ENCODE assay signal across 10 mouse cellular contexts in genomic region chr5:115160655-115161054, GRCm38 (mm10). TPM values are rescaled to one million over a fixed set of nuclear protein-coding genes. Genes with fewer than 3 reads are reported as not detected.
DNase-seq lines count a peak whose midpoint lies in the region; ATAC-seq and TF ChIP-seq lines count a peak whose summit lies in the region.
"Had no signal": no experiment of that assay in that cellular context is flagged by ENCODE, and none has a peak within 500 bp of the region (broad histone marks: within the 10 kb centered on the region; RNA-seq: fewer than 3 reads in every experiment).

No protein-coding gene starts in this region.

- no peak for TF ChIP-seq POLR2A in lung, adult 2 months (IDR thresholded peaks at IDR 0.05; ENCODE audit: borderline replicate concordance, extremely low read depth, low read depth, low read length)

- no peak for TF ChIP-seq CTCF in hindbrain, postnatal 0 days (IDR thresholded peaks at IDR 0.05; ENCODE audit: low read depth)
- no peak for TF ChIP-seq CTCF in lung, adult 2 months (IDR thresholded peaks at IDR 0.05; ENCODE audit: insufficient read depth, low read length)
- no peak for TF ChIP-seq CTCF in G1E (IDR thresholded peaks at IDR 0.05; ENCODE audit: low read depth, low read length)

- peak overlapping the region; percentile 35; the same call in 1 of the 2 replicates for H3K27ac ChIP-seq in hindbrain, embryonic 10.5 days
- no peak overlapping the region for H3K27ac ChIP-seq in hindbrain, postnatal 0 days
- peak overlapping the region; percentile 81; the same call in 1 of the 2 replicates for H3K27ac ChIP-seq in lung, embryonic 16.5 days (ENCODE audit: low read length)
- 0 out of 2 replicates have a peak overlapping the region, but pooled peaks have one; percentile 70 for H3K27ac ChIP-seq in limb, embryonic 12.5 days
- no peak overlapping the region for H3K27ac ChIP-seq in neural tube, embryonic 15.5 days (replicated peaks)

- 81% methylated on average over 6 of the region's 6 CpGs for WGBS in hindbrain, embryonic 10.5 days
- 72% methylated on average over 6 of the region's 6 CpGs for WGBS in hindbrain, postnatal 0 days
- WGBS in lung, embryonic 16.5 days = 57% methylated on average over 6 of the region's 6 CpGs
- 44% methylated on average over 6 of the region's 6 CpGs for WGBS in lung, adult 2 months
- 66% methylated on average over 6 of the region's 6 CpGs for WGBS in limb, embryonic 12.5 days
- WGBS in neural tube, embryonic 15.5 days = 83% methylated on average over 6 of the region's 6 CpGs

- no peak for DNase-seq in hindbrain, embryonic 10.5 days (ENCODE audit: low spot score)
- DNase-seq in hindbrain, postnatal 0 days (ENCODE audit: low spot score) = no peak
- no peak for DNase-seq in lung, adult 2 months
- DNase-seq in G1E (ENCODE audit: low spot score) = no peak
- DNase-seq: kidney, adult 18-20 months had no signal

- H3K4me1 ChIP-seq in hindbrain, embryonic 10.5 days (replicated peaks) = peaks cover 51% of the 10 kb centered on the region
- H3K4me1 ChIP-seq in hindbrain, postnatal 0 days (ENCODE audit: insufficient read depth, low read length) = peaks cover 11% of the 10 kb centered on the region; the same call in 1 of the 2 replicates
- H3K4me1 ChIP-seq in lung, embryonic 16.5 days (replicated peaks; ENCODE audit: control insufficient read depth, insufficient read depth, low read length) = peaks cover 23% of the 10 kb centered on the region
- H3K4me1 ChIP-seq in lung, adult 2 months (ENCODE audit: control insufficient read depth, insufficient read depth, low read length) = peaks cover 6% of the 10 kb centered on the region
- peaks cover 62% of the 10 kb centered on the region for H3K4me1 ChIP-seq in G1E (ENCODE audit: insufficient read depth, low read depth, low read length)
- H3K4me1 ChIP-seq in limb, embryonic 12.5 days (replicated peaks) = peaks cover 35% of the 10 kb centered on the region
- H3K4me1 ChIP-seq in neural tube, embryonic 15.5 days = peaks cover 31% of the 10 kb centered on the region

- H3K9me3 ChIP-seq in hindbrain, embryonic 10.5 days = no peaks in the 10 kb centered on the region
- no peaks in the 10 kb centered on the region for H3K9me3 ChIP-seq in hindbrain, postnatal 0 days (ENCODE audit: low read length)
- H3K9me3 ChIP-seq in lung, embryonic 16.5 days (ENCODE audit: control insufficient read depth, low read length) = no peaks in the 10 kb centered on the region
- no peaks in the 10 kb centered on the region for H3K9me3 ChIP-seq in G1E (replicated peaks)
- no peaks in the 10 kb centered on the region for H3K9me3 ChIP-seq in limb, embryonic 12.5 days
- H3K9me3 ChIP-seq in neural tube, embryonic 15.5 days (replicated peaks) = no peaks in the 10 kb centered on the region

- no peak overlapping the region for H3K9ac ChIP-seq in hindbrain, postnatal 0 days (replicated peaks; ENCODE audit: low read length)
- H3K9ac ChIP-seq in lung, embryonic 16.5 days (ENCODE audit: low read length) = 0 out of 2 replicates have a peak overlapping the region, but pooled peaks have one; percentile 0
- H3K9ac ChIP-seq in limb, embryonic 12.5 days (replicated peaks) = no peak overlapping the region
- H3K9ac ChIP-seq in neural tube, embryonic 15.5 days (replicated peaks) = no peak overlapping the region

- no peaks in the 10 kb centered on the region for H3K36me3 ChIP-seq in hindbrain, embryonic 10.5 days
- H3K36me3 ChIP-seq in hindbrain, postnatal 0 days (ENCODE audit: insufficient read depth, low read length) = no peaks in the 10 kb centered on the region
- no peaks in the 10 kb centered on the region for H3K36me3 ChIP-seq in lung, embryonic 16.5 days (ENCODE audit: control insufficient read depth, insufficient read depth, low read length)
- H3K36me3 ChIP-seq in G1E (replicated peaks) = peaks cover 7% of the 10 kb centered on the region
- no peaks in the 10 kb centered on the region for H3K36me3 ChIP-seq in limb, embryonic 12.5 days
- H3K36me3 ChIP-seq in neural tube, embryonic 15.5 days = no peaks in the 10 kb centered on the region

- no peak for ATAC-seq in hindbrain, postnatal 0 days
- no peak for ATAC-seq in lung, embryonic 16.5 days (ENCODE audit: low read depth)
- ATAC-seq in G1E (ENCODE audit: extremely low read depth, insufficient number of reproducible peaks, low FRiP score, poor library complexity, severe bottlenecking) = no peak
- ATAC-seq in limb, embryonic 12.5 days (ENCODE audit: insufficient number of reproducible peaks, insufficient read depth, low FRiP score, low TSS enrichment, low read depth) = no peak
- no peak for ATAC-seq in neural tube, embryonic 15.5 days (ENCODE audit: low FRiP score)

- H3K27me3 ChIP-seq in hindbrain, embryonic 10.5 days (ENCODE audit: insufficient read depth, poor library complexity, severe bottlenecking) = no peaks in the 10 kb centered on the region
- H3K27me3 ChIP-seq in hindbrain, postnatal 0 days (ENCODE audit: insufficient read depth, low read length) = no peaks in the 10 kb centered on the region
- no peaks in the 10 kb centered on the region for H3K27me3 ChIP-seq in lung, embryonic 16.5 days (ENCODE audit: control insufficient read depth, insufficient read depth, low read depth, low read length)
- no peaks in the 10 kb centered on the region for H3K27me3 ChIP-seq in G1E (ENCODE audit: insufficient read depth, low read length)
- no peaks in the 10 kb centered on the region for H3K27me3 ChIP-seq in limb, embryonic 12.5 days
- H3K27me3 ChIP-seq in neural tube, embryonic 15.5 days (replicated peaks) = no peaks in the 10 kb centered on the region

- no peak overlapping the region for H3K4me3 ChIP-seq in hindbrain, embryonic 10.5 days
- H3K4me3 ChIP-seq in hindbrain, postnatal 0 days (ENCODE audit: low read length) = no peak overlapping the region
- no peak overlapping the region for H3K4me3 ChIP-seq in lung, embryonic 16.5 days (ENCODE audit: low read length)
- no peak overlapping the region for H3K4me3 ChIP-seq in lung, adult 2 months (replicated peaks; ENCODE audit: extremely low read depth, low read depth, low read length)
- peak overlapping the region; percentile 63; the same call in 1 of the 2 replicates for H3K4me3 ChIP-seq in G1E (ENCODE audit: low read depth, low read length)
- H3K4me3 ChIP-seq in limb, embryonic 12.5 days (replicated peaks) = no peak overlapping the region
- H3K4me3 ChIP-seq in neural tube, embryonic 15.5 days (replicated peaks) = no peak overlapping the region
- H3K4me3 ChIP-seq: erythroblast, embryonic 14.5 days had no signal

- H3K4me2 ChIP-seq in hindbrain, postnatal 0 days (ENCODE audit: low read depth, low read length) = no peak overlapping the region
- H3K4me2 ChIP-seq in lung, embryonic 16.5 days (ENCODE audit: low read depth, low read length) = no peak overlapping the region
- H3K4me2 ChIP-seq in limb, embryonic 12.5 days = no peak overlapping the region
- H3K4me2 ChIP-seq in neural tube, embryonic 15.5 days = no peak overlapping the region

RNA-seq across cellular contexts. Expression of gene Mlec, which starts 2.7 kb away (rescaled TPM):
- 59.5 and 71.1 TPM in 2 replicates for polyA plus RNA-seq in hindbrain, embryonic 10.5 days (2016; fragmentation: Nextera tagmentation; extraction: Ambion mirVana)
- total RNA-seq in hindbrain, postnatal 0 days (2014; rRNA removed) = 65.5 and 80.9 TPM in 2 replicates
- 15.5 and 20.6 TPM in 2 replicates for polyA plus RNA-seq in hindbrain, postnatal 0 days (2015; fragmentation: Nextera tagmentation; extraction: Ambion mirVana)
- polyA plus RNA-seq in lung, embryonic 16.5 days (2015; fragmentation: Nextera tagmentation; extraction: Ambion mirVana) = 58.9 and 62.1 TPM in 2 replicates
- polyA plus RNA-seq in lung, adult 2 months (2012; rRNA removed) = 44.1 and 53.8 TPM in 2 replicates
- 191 and 201 TPM in 2 replicates for total RNA-seq in G1E (2014; fragmentation: Nextera tagmentation)
- total RNA-seq in G1E (2017) = 198 and 202 TPM in 2 replicates
- polyA plus RNA-seq in G1E (2012) = 105 and 119 TPM in 2 replicates
- polyA plus RNA-seq in limb, embryonic 12.5 days (2016; fragmentation: Nextera tagmentation; extraction: Ambion mirVana) = 76.6 and 89.6 TPM in 2 replicates
- 34.3 and 40.4 TPM in 2 replicates for polyA plus RNA-seq in neural tube, embryonic 15.5 days (2015; fragmentation: Nextera tagmentation; extraction: Ambion mirVana)

RNA-seq across cellular contexts. Expression of gene Unc119b, which starts 25.9 kb away (rescaled TPM):
- polyA plus RNA-seq in hindbrain, embryonic 10.5 days (2016; fragmentation: Nextera tagmentation; extraction: Ambion mirVana) = 66.9 and 74.6 TPM in 2 replicates
- total RNA-seq in hindbrain, postnatal 0 days (2014; rRNA removed) = 27.0 and 32.1 TPM in 2 replicates
- polyA plus RNA-seq in hindbrain, postnatal 0 days (2015; fragmentation: Nextera tagmentation; extraction: Ambion mirVana) = 22.5 and 23.4 TPM in 2 replicates
- polyA plus RNA-seq in lung, embryonic 16.5 days (2015; fragmentation: Nextera tagmentation; extraction: Ambion mirVana) = 34.3 and 35.2 TPM in 2 replicates
- 50.0 and 52.8 TPM in 2 replicates for polyA plus RNA-seq in lung, adult 2 months (2012; rRNA removed)
- total RNA-seq in G1E (2014; fragmentation: Nextera tagmentation) (12.2 and 12.5 TPM in 2 replicates), G1E (2017) (14.3 and 16.0 TPM in 2 replicates)
- polyA plus RNA-seq in G1E (2012) = 32.8 and 32.9 TPM in 2 replicates
- 61.7 and 62.6 TPM in 2 replicates for polyA plus RNA-seq in limb, embryonic 12.5 days (2016; fragmentation: Nextera tagmentation; extraction: Ambion mirVana)
- 31.1 and 31.8 TPM in 2 replicates for polyA plus RNA-seq in neural tube, embryonic 15.5 days (2015; fragmentation: Nextera tagmentation; extraction: Ambion mirVana)

RNA-seq across cellular contexts. Expression of gene Cabp1, which starts 33.5 kb away (rescaled TPM):
- 2.3 and 6.1 TPM in 2 replicates for polyA plus RNA-seq in hindbrain, embryonic 10.5 days (2016; fragmentation: Nextera tagmentation; extraction: Ambion mirVana)
- total RNA-seq in hindbrain, postnatal 0 days (2014; rRNA removed) = 21.4 and 34.6 TPM in 2 replicates
- polyA plus RNA-seq in hindbrain, postnatal 0 days (2015; fragmentation: Nextera tagmentation; extraction: Ambion mirVana) = 20.9 and 23.6 TPM in 2 replicates
- 1.3 and 1.6 TPM in 2 replicates for polyA plus RNA-seq in lung, embryonic 16.5 days (2015; fragmentation: Nextera tagmentation; extraction: Ambion mirVana)
- 3.2 and 6.9 TPM in 2 replicates for polyA plus RNA-seq in lung, adult 2 months (2012; rRNA removed)
- not detected in 2 replicates for total RNA-seq in G1E (2014; fragmentation: Nextera tagmentation)
- 0.06 and 0.27 TPM in 2 replicates for total RNA-seq in G1E (2017)
- not detected in 2 replicates for polyA plus RNA-seq in G1E (2012)
- polyA plus RNA-seq in limb, embryonic 12.5 days (2016; fragmentation: Nextera tagmentation; extraction: Ambion mirVana) = 1.1 and 1.3 TPM in 2 replicates
- polyA plus RNA-seq in neural tube, embryonic 15.5 days (2015; fragmentation: Nextera tagmentation; extraction: Ambion mirVana) = 17.4 and 23.1 TPM in 2 replicates
- total RNA-seq: common myeloid progenitor, adult 5-6 weeks had no signal
- polyA plus RNA-seq: erythroblast, embryonic 14.5 days had no signal

RNA-seq across cellular contexts. Expression of gene Acads, which starts 41.5 kb away (rescaled TPM):
- 67.2 and 70.6 TPM in 2 replicates for polyA plus RNA-seq in hindbrain, embryonic 10.5 days (2016; fragmentation: Nextera tagmentation; extraction: Ambion mirVana)
- 30.3 and 32.5 TPM in 2 replicates for total RNA-seq in hindbrain, postnatal 0 days (2014; rRNA removed)
- 22.1 and 25.3 TPM in 2 replicates for polyA plus RNA-seq in hindbrain, postnatal 0 days (2015; fragmentation: Nextera tagmentation; extraction: Ambion mirVana)
- polyA plus RNA-seq in lung, embryonic 16.5 days (2015; fragmentation: Nextera tagmentation; extraction: Ambion mirVana) = 64.5 and 69.2 TPM in 2 replicates
- polyA plus RNA-seq in lung, adult 2 months (2012; rRNA removed) = 44.9 and 54.3 TPM in 2 replicates
- 23.4 and 28.1 TPM in 2 replicates for total RNA-seq in G1E (2014; fragmentation: Nextera tagmentation)
- total RNA-seq in G1E (2017) = 23.0 and 26.3 TPM in 2 replicates
- polyA plus RNA-seq in G1E (2012) = 62.6 and 63.4 TPM in 2 replicates
- polyA plus RNA-seq in limb, embryonic 12.5 days (2016; fragmentation: Nextera tagmentation; extraction: Ambion mirVana) = 65.2 and 69.5 TPM in 2 replicates
- 22.2 and 35.9 TPM in 2 replicates for polyA plus RNA-seq in neural tube, embryonic 15.5 days (2015; fragmentation: Nextera tagmentation; extraction: Ambion mirVana)

Comparison
In these comparisons a context has a peak if more than half of its experiments do, and no peak if none do; other contexts are left out.
1. H3K27ac ChIP-seq: peak in hindbrain, embryonic 10.5 days (single experiment), lung, embryonic 16.5 days (single experiment) and limb, embryonic 12.5 days (single experiment); none in hindbrain, postnatal 0 days (single experiment) and neural tube, embryonic 15.5 days (single experiment).